Mouse (Mus musculus) heart, postnatal 0 days (tissue): ENCODE data around the gene Shoc2. TPM values are rescaled to one million over a fixed set of nuclear protein-coding genes. Genes with fewer than 3 reads are reported as not detected.

Experiments used
- ATAC-seq: fragments of 200-750 bp; cut with Nextera tagmentation; 2 replicates; pipeline ENCODE4 v1.8.0; 2017; ENCODE audit warnings: low read depth, moderate number of reproducible peaks, moderate library complexity; ENCODE audit not compliant: insufficient read depth
- DNase-seq: peaks from one replicate; pipeline ENCODE4 v3.0.0-alpha.2; 2016; ENCODE audit warnings: low spot score
- H3K27ac ChIP-seq: fragments of 300-500 bp; sonication (generic); 2 replicates; pipeline ENCODE4 v1.5.1; 2014; ENCODE audit warnings: low read depth, mild to moderate bottlenecking
- H3K27me3 ChIP-seq: fragments of 300-500 bp; sonication (generic); 2 replicates; pipeline ENCODE4 v1.6.1; 2014; ENCODE audit warnings: low read length, mixed read lengths; ENCODE audit not compliant: control insufficient read depth, insufficient read depth
- H3K36me3 ChIP-seq: fragments of 300-500 bp; sonication (generic); replicated peaks from 2 replicates; pipeline ENCODE4 v1.6.1; 2014; ENCODE audit warnings: low read length, mixed read lengths; ENCODE audit not compliant: control insufficient read depth, insufficient read depth
- H3K4me1 ChIP-seq: fragments of 300-500 bp; sonication (generic); 2 replicates; pipeline ENCODE4 v1.6.1; 2014; ENCODE audit warnings: antibody characterized with exemption; ENCODE audit not compliant: control insufficient read depth, insufficient read depth
- H3K4me2 ChIP-seq: fragments of 300-500 bp; sonication (generic); 2 replicates; pipeline ENCODE4 v1.6.1; 2014; ENCODE audit warnings: low read depth, mild to moderate bottlenecking, low read length, moderate library complexity
- H3K4me3 ChIP-seq: fragments of 300-500 bp; sonication (generic); 2 replicates; pipeline ENCODE4 v1.5.1; 2014; ENCODE audit warnings: low read depth, low read length
- H3K9ac ChIP-seq: fragments of 300-500 bp; sonication (generic); replicated peaks from 2 replicates; pipeline ENCODE4 v1.6.1; 2014; ENCODE audit warnings: low read depth, low read length, mixed read lengths
- H3K9me3 ChIP-seq: fragments of 300-500 bp; sonication (generic); replicated peaks from 2 replicates; pipeline ENCODE4 v1.6.1; 2016; ENCODE audit warnings: low read length; ENCODE audit not compliant: control insufficient read depth
- CTCF ChIP-seq: IDR thresholded peaks from 2 replicates; pipeline ENCODE4 v1.5.1; 2016; ENCODE audit warnings: antibody characterized with exemption, control low read depth, low read depth
- EP300 ChIP-seq: IDR thresholded peaks from 2 replicates; pipeline ENCODE4 v1.6.1; 2016; ENCODE audit warnings: antibody characterized with exemption, low read depth
- WGBS: fragments of 180-500 bp; shearing (Covaris S2); extraction: QIAGEN DNeasy Blood & Tissue Kit; methylation state at CpG from one replicate; pipeline ENCODE4 v1.1.7; 2014; 5-methylcytosine and 5-hydroxymethylcytosine counted together
- polyA plus RNA-seq: library from polyadenylated mRNA; unstranded; fragments of >200 nt; fragmentation: Nextera tagmentation; extraction: Ambion mirVana; gene quantifications from 2 replicates; pipeline ENCODE4 v1.2.1, GENCODE M21; 2015
- total RNA-seq: library from RNA; depleted of rRNA; stranded (reverse); fragments of >200 nt; gene quantifications from 2 replicates; pipeline ENCODE4 v1.2.3, GENCODE M21; 2014; ENCODE audit warnings: low replicate concordance

Shoc2 gene
- total and polyA plus RNA-seq, 2 experiments from 2014 or later: 20.1 to 38.0 TPM

- Histone ChIP-seq H3K9me3 (no peaks in the 10 kb centered on the region), H3K4me1 (peaks cover 27% of the 10 kb centered on the region), H3K9ac (no peak overlapping the region), H3K4me3 (no peak overlapping the region), H3K4me2 (no peak overlapping the region), H3K27ac (no peak overlapping the region), H3K36me3 (no peaks in the 10 kb centered on the region), H3K27me3 (peaks cover 69% of the 10 kb centered on the region)
- DNase-seq (no peak), ATAC-seq (no peak)
- 9% methylated on average over 13 of the region's 13 CpGs for WGBS
- TF ChIP-seq CTCF: no peak
- TF ChIP-seq EP300: no peak
These were observed 104.2 kb downstream of the Shoc2 start for GRCm38 (mm10) chr19:54048161-54048885.

DNA sequence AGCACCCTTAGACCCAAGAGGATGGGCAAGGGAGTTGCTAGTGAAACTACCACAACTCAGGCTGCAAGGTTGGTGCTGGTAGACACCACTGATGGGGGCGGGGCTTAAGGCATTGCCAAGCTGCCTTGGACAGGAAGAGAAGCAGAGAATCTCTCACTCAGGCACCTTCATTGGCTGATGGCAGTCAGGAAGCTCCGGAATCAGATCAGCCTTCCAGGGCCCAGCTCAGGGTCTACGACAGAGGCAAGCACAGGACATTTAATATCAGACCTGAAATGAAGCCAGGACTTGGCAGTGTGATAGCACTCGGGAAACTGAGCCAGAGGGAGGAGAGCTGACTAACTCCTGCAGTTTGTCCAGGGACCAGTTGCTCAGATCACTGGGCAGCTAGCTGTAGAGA is 107.5 kb downstream of the Shoc2 start:
- WGBS: 46% methylated on average over 4 of the region's 4 CpGs
- no peak overlapping the region for H3K4me3 ChIP-seq
- DNase-seq (no peak), ATAC-seq (no peak)
- H3K36me3 ChIP-seq: no peaks in the 10 kb centered on the region
- H3K27me3 ChIP-seq: peaks cover 48% of the 10 kb centered on the region
- no peaks in the 10 kb centered on the region for H3K9me3 ChIP-seq
- H3K4me2 ChIP-seq: no peak overlapping the region
- no peak overlapping the region for H3K9ac ChIP-seq
- H3K4me1 ChIP-seq: peaks cover 6% of the 10 kb centered on the region; the same call in 1 of the 2 replicates
- TF ChIP-seq EP300: no peak
- TF ChIP-seq CTCF: no peak
- H3K27ac ChIP-seq: no peak overlapping the region

- no peak overlapping the region for H3K4me2 ChIP-seq
- H3K9ac ChIP-seq: no peak overlapping the region
- 72% methylated on average over 5 of the region's 5 CpGs for WGBS
- no peaks in the 10 kb centered on the region for H3K4me1 ChIP-seq
- H3K4me3 ChIP-seq: no peak overlapping the region
- DNase-seq: no peak
- H3K36me3 ChIP-seq: no peaks in the 10 kb centered on the region
- peaks cover 12% of the 10 kb centered on the region; the same call in 1 of the 2 replicates for H3K27me3 ChIP-seq
- no peak for ATAC-seq
- TF ChIP-seq EP300: no peak
- no peaks in the 10 kb centered on the region for H3K9me3 ChIP-seq
- H3K27ac ChIP-seq: no peak overlapping the region
These were observed 111.7 kb downstream of the Shoc2 start for GRCm38 (mm10) chr19:54055845-54056244.

- ATAC-seq (no peak), DNase-seq (no peak)
- Histone ChIP-seq H3K9ac (no peak overlapping the region), H3K4me1 (no peaks in the 10 kb centered on the region), H3K9me3 (no peaks in the 10 kb centered on the region), H3K4me3 (no peak overlapping the region), H3K36me3 (no peaks in the 10 kb centered on the region), H3K4me2 (no peak overlapping the region), H3K27me3 (no peaks in the 10 kb centered on the region), H3K27ac (no peak overlapping the region)
- TF ChIP-seq EP300: no peak
- TF ChIP-seq CTCF: no peak
- WGBS: 85% methylated on average over 7 of the region's 7 CpGs
These were observed 124.3 kb downstream of the Shoc2 start for GRCm38 (mm10) chr19:54068447-54068846.

GRCm38 (mm10) chr19:54070521-54070920 is 126.4 kb downstream of the Shoc2 start:
- ATAC-seq (no peak), DNase-seq (no peak)
- no peaks in the 10 kb centered on the region for H3K9me3 ChIP-seq
- no peak overlapping the region for H3K4me3 ChIP-seq
- 64% methylated on average over 5 of the region's 5 CpGs for WGBS
- no peaks in the 10 kb centered on the region for H3K4me1 ChIP-seq
- H3K27me3 ChIP-seq: no peaks in the 10 kb centered on the region
- no peak overlapping the region for H3K9ac ChIP-seq
- TF ChIP-seq CTCF: no peak
- TF ChIP-seq EP300: no peak
- no peak overlapping the region for H3K27ac ChIP-seq
- no peak overlapping the region for H3K4me2 ChIP-seq
- no peaks in the 10 kb centered on the region for H3K36me3 ChIP-seq

- no peak overlapping the region for H3K4me3 ChIP-seq
- H3K36me3 ChIP-seq: no peaks in the 10 kb centered on the region
- H3K4me2 ChIP-seq: no peak overlapping the region
- H3K27me3 ChIP-seq: no peaks in the 10 kb centered on the region
- no peaks in the 10 kb centered on the region for H3K9me3 ChIP-seq
- no peak overlapping the region for H3K9ac ChIP-seq
- no peaks in the 10 kb centered on the region for H3K4me1 ChIP-seq
- WGBS: 69% methylated on average over 5 of the region's 5 CpGs
- ATAC-seq: no peak
- no peak for TF ChIP-seq CTCF
- TF ChIP-seq EP300: no peak
- no peak overlapping the region for H3K27ac ChIP-seq
- no peak for DNase-seq
These were observed 128.2 kb downstream of the Shoc2 start for GRCm38 (mm10) chr19:54072233-54072800.
